In genomic region chr8:9770999-9771605, GRCm38 (mm10) we compare ENCODE assay signal across 8 mouse cellular contexts. TPM values are rescaled to one million over a fixed set of nuclear protein-coding genes. Genes with fewer than 3 reads are reported as not detected.
DNase-seq lines count a peak whose midpoint lies in the region; ATAC-seq and TF ChIP-seq lines count a peak whose summit lies in the region.

Gene Fam155a (minus strand): TSS chr8:9771161.

- no peak within 1 kb of the TSS for H3K9ac ChIP-seq in liver, embryonic 15.5 days

- H3K9me3 ChIP-seq in E14TG2a.4 (ENCODE audit: low read length), result no peaks in the 10 kb centered on the region
- H3K9me3 ChIP-seq in liver, embryonic 15.5 days (replicated peaks), result no peaks in the 10 kb centered on the region

- H3K36me3 ChIP-seq in E14TG2a.4 (ENCODE audit: insufficient read depth, low read length), result no peaks in the 10 kb centered on the region
- no peaks in the 10 kb centered on the region for H3K36me3 ChIP-seq in liver, embryonic 15.5 days (replicated peaks)

- H3K4me3 ChIP-seq in E14TG2a.4 (replicated peaks; ENCODE audit: low read length), result peak within 1 kb of the TSS; percentile 72
- peak within 1 kb of the TSS; percentile 43 for H3K4me3 ChIP-seq in embryonic fibroblast, embryonic 13.5 days (ENCODE audit: insufficient read depth, low read length)
- peak within 1 kb of the TSS; percentile 23 for H3K4me3 ChIP-seq in liver, embryonic 15.5 days (replicated peaks)

- no peak for TF ChIP-seq CTCF in E14TG2a.4 (conservative IDR thresholded peaks at IDR 0.05; ENCODE audit: low read length)
- no peak for TF ChIP-seq CTCF in embryonic fibroblast, embryonic 13.5 days (IDR thresholded peaks at IDR 0.05; ENCODE audit: borderline replicate concordance, insufficient read depth, low read length)

- H3K4me2 ChIP-seq in liver, embryonic 15.5 days, result peak within 1 kb of the TSS; percentile 39

- under 1% methylated on average over 25 of the region's 29 CpGs for WGBS in liver, embryonic 15.5 days (ENCODE audit: insufficient replicate concordance)

- peaks cover 18% of the 10 kb centered on the region for H3K4me1 ChIP-seq in E14TG2a.4 (replicated peaks; ENCODE audit: low read depth, low read length)
- no peaks in the 10 kb centered on the region for H3K4me1 ChIP-seq in embryonic fibroblast, embryonic 13.5 days (ENCODE audit: control insufficient read depth, insufficient read depth, low read length)
- H3K4me1 ChIP-seq in liver, embryonic 15.5 days (replicated peaks), result no peaks in the 10 kb centered on the region

- TF ChIP-seq POLR2A in embryonic fibroblast, embryonic 13.5 days (IDR thresholded peaks at IDR 0.05; ENCODE audit: low read depth, low read length), result no peak

- no peak for DNase-seq in cerebellum, adult 8-10 months
- DNase-seq in layer of hippocampus, adult 18-20 months (ENCODE audit: low spot score in 2 of 2), result peak; percentile 43 to 61
- peak; percentile 3 for DNase-seq in yolk sac, embryonic 10.5 days (ENCODE audit: low spot score)
- DNase-seq in gastrocnemius, adult 8-10 months (ENCODE audit: low spot score in 2 of 2), result no peak

- peaks cover 59% of the 10 kb centered on the region for H3K27me3 ChIP-seq in E14TG2a.4 (ENCODE audit: insufficient read depth, low read length)
- H3K27me3 ChIP-seq in liver, embryonic 15.5 days, result peaks cover 45% of the 10 kb centered on the region

- no peak within 1 kb of the TSS for H3K27ac ChIP-seq in embryonic fibroblast, embryonic 13.5 days (ENCODE audit: insufficient read depth, low read length)
- H3K27ac ChIP-seq in liver, embryonic 15.5 days (replicated peaks), result no peak within 1 kb of the TSS

- peak; percentile 65 for ATAC-seq in cerebellum, adult (ENCODE audit: insufficient number of reproducible peaks, low FRiP score, low TSS enrichment)
- ATAC-seq in liver, embryonic 15.5 days (ENCODE audit: insufficient read depth), result no peak

RNA-seq across cellular contexts. Expression of gene Fam155a, which starts in this region (rescaled TPM):
- 0.19 TPM in 1 of 2 replicates, not detected in the other for polyA plus RNA-seq in embryonic fibroblast, embryonic 13.5 days (2011; ENCODE audit: insufficient read length, low read depth, missing spikeins)
- 100 to 1,000 TPM; 117 to 119 TPM for total RNA-seq in layer of hippocampus, adult 18-20 months (2021)
- polyA plus RNA-seq in liver, embryonic 15.5 days (2015; fragmentation: Nextera tagmentation; extraction: Ambion mirVana), result 0.07 and 0.12 TPM in 2 replicates
- total RNA-seq in gastrocnemius, adult 8-10 months (2022), result under 1 TPM in 1 of 4 experiments, not detected in 3; 0.19 TPM

Comparison
In these comparisons a context has a peak if more than half of its experiments do, and no peak if none do; other contexts are left out.
1. RNA of gene Fam155a (total RNA-seq): 117 to 119 TPM in layer of hippocampus, adult 18-20 months; 0.19 TPM in gastrocnemius, adult 8-10 months; every median in the first group is over 10 times any median in the second.
2. DNase-seq: peak in layer of hippocampus, adult 18-20 months (2 of 2) and yolk sac, embryonic 10.5 days (single experiment); none in cerebellum, adult 8-10 months (single experiment) and gastrocnemius, adult 8-10 months (0 of 2).
3. Peak in every context shown above with its lines, with median percentiles within 50 percentile points of each other: H3K4me3 ChIP-seq.